Mouse (Mus musculus) thymus, adult 2 months (tissue): ENCODE measurements around the gene Ifit1. TPM values are rescaled to one million over a fixed set of nuclear protein-coding genes. Genes with fewer than 3 reads are reported as not detected.
A peak's percentile ranks its signal among the peaks of the same experiment; 100 is the strongest.
"Not testable (repeated sequence)": the region's sequence is repeated elsewhere in the genome, so short reads cannot be mapped to it uniquely, and the experiment has no call there.

ENCODE experiments used
- DNase-seq: peaks from one replicate; pipeline ENCODE4 v3.0.0; 2021
- H3K27ac ChIP-seq: fragments of 200-500 bp; 2 replicates; pipeline ENCODE4 v1.5.1; 2012; ENCODE audit warnings: low read length, control low read depth; ENCODE audit not compliant: control insufficient read depth, insufficient read depth
- H3K27me3 ChIP-seq: fragments of 200-500 bp; 2 replicates; pipeline ENCODE4 v1.6.1; 2012; ENCODE audit warnings: mild to moderate bottlenecking, low read length, moderate library complexity, mixed read lengths; ENCODE audit not compliant: control insufficient read depth, insufficient read depth
- H3K36me3 ChIP-seq: fragments of 200-500 bp; 2 replicates; pipeline ENCODE4 v1.6.1; 2012; ENCODE audit warnings: mild to moderate bottlenecking, low read length, moderate library complexity; ENCODE audit not compliant: control insufficient read depth, insufficient read depth
- H3K4me1 ChIP-seq: fragments of 200-500 bp; replicated peaks from 2 replicates; pipeline ENCODE4 v1.6.1; 2012; ENCODE audit warnings: low read length; ENCODE audit not compliant: control insufficient read depth, insufficient read depth
- H3K4me3 ChIP-seq: fragments of 200-500 bp; 2 replicates; pipeline ENCODE4 v1.5.1; 2012; ENCODE audit warnings: mild to moderate bottlenecking, low read length, control low read depth, moderate library complexity; ENCODE audit not compliant: control insufficient read depth, insufficient read depth
- CTCF ChIP-seq: fragments of 200-500 bp; IDR thresholded peaks from 2 replicates; pipeline ENCODE4 v1.5.1; 2012; ENCODE audit warnings: mild to moderate bottlenecking, control low read depth, low read length, moderate library complexity, borderline replicate concordance; ENCODE audit not compliant: control insufficient read depth, poor library complexity, insufficient read depth; ENCODE audit errors: extremely low read depth
- POLR2A ChIP-seq: fragments of 200-500 bp; IDR thresholded peaks from 2 replicates; pipeline ENCODE4 v1.6.1; 2012; ENCODE audit warnings: mild to moderate bottlenecking, low read length, control low read depth, moderate library complexity; ENCODE audit not compliant: control insufficient read depth, poor library complexity, insufficient read depth; ENCODE audit errors: extremely low read depth
- WGBS: fragments of 180-500 bp; shearing (Covaris S2); methylation state at CpG from one replicate; pipeline ENCODE4 v1.1.7; 2018; 5-methylcytosine and 5-hydroxymethylcytosine counted together
- polyA plus RNA-seq: library from polyadenylated mRNA; depleted of rRNA; stranded (reverse); fragments of >200 nt; gene quantifications from 2 replicates; pipeline ENCODE4 v1.2.3, GENCODE M21; 2012

Gene Ifit1
- polyA plus RNA-seq, 1 experiment: 13.2 TPM

GRCm38 (mm10) chr19:34627496-34627895 lies 13.2 kb upstream of the Ifit1 start:
- Histone ChIP-seq H3K4me3 (no peak overlapping the region), H3K27ac (no peak overlapping the region), H3K36me3 (no peaks in the 10 kb centered on the region), H3K27me3 (no peaks in the 10 kb centered on the region), H3K4me1 (peaks cover 19% of the 10 kb centered on the region)
- no peak for TF ChIP-seq POLR2A
- no peak for TF ChIP-seq CTCF
- no peak for DNase-seq
- 93% methylated on average over 2 of the region's 2 CpGs for WGBS

- no peaks in the 10 kb centered on the region for H3K4me1 ChIP-seq
- DNase-seq: no peak
These were observed 9.2 kb upstream of the Ifit1 start for GRCm38 (mm10) chr19:34631487-34631886.

GRCm38 (mm10) chr19:34633484-34633883 lies 7.2 kb upstream of the Ifit1 start:
- H3K27ac ChIP-seq: no peak overlapping the region
- 42% methylated on average over 2 of the region's 2 CpGs for WGBS
- no peaks in the 10 kb centered on the region for H3K4me1 ChIP-seq
- no peak overlapping the region for H3K4me3 ChIP-seq
- DNase-seq: no peak
- H3K27me3 ChIP-seq: no peaks in the 10 kb centered on the region
- no peak for TF ChIP-seq CTCF
- TF ChIP-seq POLR2A: no peak
- no peaks in the 10 kb centered on the region for H3K36me3 ChIP-seq

More at GRCm38 (mm10) chr19:34631487-34631886, 9.2 kb upstream of the Ifit1 start:
- H3K4me3 ChIP-seq: no peak overlapping the region
- H3K27ac ChIP-seq: no peak overlapping the region
- TF ChIP-seq CTCF: no peak
- TF ChIP-seq POLR2A: no peak
- no peaks in the 10 kb centered on the region for H3K36me3 ChIP-seq
- no peaks in the 10 kb centered on the region for H3K27me3 ChIP-seq

GRCm38 (mm10) chr19:34636933-34637557 lies 3.6 kb upstream of the Ifit1 start:
- TF ChIP-seq CTCF (no peak), POLR2A (no peak)
- Histone ChIP-seq H3K4me3 (no peak overlapping the region), H3K4me1 (0 out of 2 replicates have a peak, but pooled peaks cover 3% of the 10 kb centered on the region), H3K27ac (no peak overlapping the region), H3K36me3 (no peaks in the 10 kb centered on the region), H3K27me3 (no peaks in the 10 kb centered on the region)
- peak; percentile 61 for DNase-seq
- WGBS: 29% methylated on average over 3 of the region's 3 CpGs

GRCm38 (mm10) chr19:34642616-34643015 lies 1.9 kb downstream of the Ifit1 start:
- TF ChIP-seq CTCF: no peak
- TF ChIP-seq POLR2A: no peak
- no peak overlapping the region for H3K27ac ChIP-seq
- H3K4me3 ChIP-seq: no peak overlapping the region
- no peak for DNase-seq
- no peaks in the 10 kb centered on the region for H3K27me3 ChIP-seq
- H3K4me1 ChIP-seq: 0 out of 2 replicates have a peak, but pooled peaks cover 3% of the 10 kb centered on the region
- no peaks in the 10 kb centered on the region for H3K36me3 ChIP-seq
- 93% methylated on average over 5 of the region's 5 CpGs for WGBS

GRCm38 (mm10) chr19:34647630-34648029 lies 7.0 kb downstream of the Ifit1 start:
- not testable (repeated sequence) for H3K27me3 ChIP-seq, DNase-seq, H3K27ac ChIP-seq, H3K36me3 ChIP-seq, H3K4me3 ChIP-seq, H3K4me1 ChIP-seq
- WGBS: 93% methylated on average over 8 of the region's 8 CpGs

GRCm38 (mm10) chr19:34650276-34650675 lies 9.6 kb downstream of the Ifit1 start:
- TF ChIP-seq CTCF (no peak), POLR2A (no peak)
- WGBS: 58% methylated on average over 3 of the region's 3 CpGs
- Histone ChIP-seq H3K36me3 (no peaks in the 10 kb centered on the region), H3K27me3 (no peaks in the 10 kb centered on the region), H3K4me1 (no peaks in the 10 kb centered on the region), H3K4me3 (no peak overlapping the region), H3K27ac (no peak overlapping the region)
- DNase-seq: no peak
